Mouse (Mus musculus) activated CD4-positive, CD25-positive, alpha-beta regulatory T cell, adult 4 months (primary cell): Measurements from ENCODE around the gene Zbed4. TPM values are rescaled to one million over a fixed set of nuclear protein-coding genes. Genes with fewer than 3 reads are reported as not detected.
"Not testable (repeated sequence)": the region's sequence is repeated elsewhere in the genome, so short reads cannot be mapped to it uniquely, and the experiment has no call there.

Experiments used
- ATAC-seq: one replicate; pipeline ENCODE4 v1.8.0; 2017
- polyA plus RNA-seq, 2 experiments: library from polyadenylated mRNA; unstranded; fragments of 100-300 nt; shearing (Covaris generic); gene quantifications; one replicate each; pipeline ENCODE4 v1.2.1; 2017

Zbed4 gene
- polyA plus RNA-seq = 1 to 10 TPM; 6.3 to 7.2 TPM

DNA sequence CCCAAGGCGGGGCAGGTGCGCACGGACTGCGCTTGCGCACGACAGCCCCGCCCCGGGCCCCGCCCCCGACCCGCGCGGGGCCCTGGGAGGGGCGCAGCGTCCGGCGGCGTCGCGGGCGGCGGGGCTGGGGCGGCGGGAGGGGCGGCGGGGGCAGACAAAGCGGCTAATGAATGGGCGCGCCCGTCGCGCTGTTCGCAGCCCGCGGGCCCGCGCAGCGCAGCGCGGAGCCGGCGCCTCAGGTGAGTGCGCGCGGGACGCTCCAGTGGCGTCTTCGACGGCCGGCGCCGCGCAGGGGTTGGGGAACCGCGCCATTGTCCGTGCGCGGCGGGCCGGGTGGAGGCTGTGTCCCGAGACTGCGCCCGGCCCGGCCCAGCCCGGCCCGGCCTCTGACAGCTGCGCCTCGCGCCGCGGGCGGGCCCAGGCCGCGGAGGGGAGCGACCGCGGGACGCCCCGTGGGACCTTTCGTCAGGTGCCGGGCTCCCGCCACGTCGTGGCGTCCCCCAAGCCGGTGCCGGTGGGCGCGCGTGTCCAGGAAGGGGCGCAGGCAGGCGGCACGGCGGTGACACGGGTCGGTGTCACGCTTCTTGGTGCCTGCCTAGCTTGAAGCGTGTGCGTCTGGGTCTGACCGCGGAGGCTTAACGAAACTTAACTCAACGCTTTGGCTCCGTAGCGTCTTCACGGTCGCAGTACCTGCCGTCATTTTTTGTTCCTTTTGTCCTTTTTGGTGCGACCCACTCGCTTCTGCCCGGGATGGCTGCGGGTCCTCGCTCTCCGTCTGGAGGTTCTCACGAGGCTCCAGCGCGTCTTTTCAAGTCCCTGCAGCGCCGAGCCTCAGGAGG lies at the start of gene Zbed4:
Zbed4 (plus strand) TSS at position 97 of the 839 bp plus-strand sequence.
- peak; percentile 30 for ATAC-seq

DNA sequence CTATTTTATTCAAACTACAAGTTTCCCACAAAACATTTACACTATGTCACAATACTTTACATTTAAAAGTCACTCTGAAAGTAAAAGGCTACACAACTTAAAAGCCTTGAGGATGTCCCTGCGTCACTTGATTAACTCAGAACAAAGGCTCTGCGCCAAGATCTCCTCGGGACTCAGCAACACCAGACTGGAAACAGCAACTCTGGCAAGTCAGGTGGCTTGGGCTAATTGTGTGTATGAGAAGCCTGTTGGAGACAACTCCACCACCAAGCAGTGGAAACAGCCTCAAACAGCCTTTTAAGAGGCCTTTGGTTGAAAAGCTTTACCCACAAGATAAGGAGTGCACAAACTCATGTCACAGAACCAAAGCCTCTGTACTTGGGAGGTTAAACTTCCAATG lies 49.0 kb upstream of the Zbed4 start:
- ATAC-seq = no peak

DNA sequence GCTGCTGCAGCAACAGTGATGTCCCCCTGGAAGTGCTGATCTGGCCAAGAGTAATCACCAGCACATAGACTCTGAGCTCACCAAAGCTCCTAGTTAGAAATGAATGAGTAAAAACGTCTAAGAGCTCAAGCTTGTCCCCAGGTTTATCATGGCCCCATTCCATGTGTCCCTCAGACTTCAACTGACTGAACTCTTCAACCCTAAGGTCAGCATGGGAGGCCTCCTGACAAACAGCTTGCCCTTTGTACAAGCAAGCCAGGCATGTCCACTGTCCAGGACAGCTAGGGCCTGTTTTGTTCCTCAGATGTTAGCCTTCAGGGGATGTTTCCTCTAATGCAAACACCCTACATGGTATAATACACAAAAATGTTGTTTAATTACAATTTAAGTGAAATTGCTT lies 47.2 kb upstream of the Zbed4 start:
- ATAC-seq = no peak

DNA sequence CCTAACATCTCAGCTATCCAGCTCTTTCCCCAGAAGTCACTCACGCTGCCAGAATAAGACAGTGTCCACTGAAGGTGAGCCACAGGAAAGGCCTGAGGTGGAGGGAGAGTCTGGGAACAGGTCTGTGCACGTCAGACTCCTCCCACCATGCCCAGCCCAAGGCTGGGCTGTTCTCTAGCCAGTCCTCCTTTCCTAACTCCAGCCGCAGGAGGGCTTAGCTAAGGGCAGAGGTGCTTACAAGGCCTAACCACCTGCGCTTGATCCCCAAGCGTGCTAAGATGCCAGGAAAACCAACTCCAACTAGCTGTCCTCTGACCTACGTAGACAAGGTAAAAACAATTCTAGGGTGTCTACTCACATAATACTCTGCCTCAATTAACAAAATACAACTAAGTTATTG lies 45.1 kb upstream of the Zbed4 start:
- ATAC-seq = no peak

DNA sequence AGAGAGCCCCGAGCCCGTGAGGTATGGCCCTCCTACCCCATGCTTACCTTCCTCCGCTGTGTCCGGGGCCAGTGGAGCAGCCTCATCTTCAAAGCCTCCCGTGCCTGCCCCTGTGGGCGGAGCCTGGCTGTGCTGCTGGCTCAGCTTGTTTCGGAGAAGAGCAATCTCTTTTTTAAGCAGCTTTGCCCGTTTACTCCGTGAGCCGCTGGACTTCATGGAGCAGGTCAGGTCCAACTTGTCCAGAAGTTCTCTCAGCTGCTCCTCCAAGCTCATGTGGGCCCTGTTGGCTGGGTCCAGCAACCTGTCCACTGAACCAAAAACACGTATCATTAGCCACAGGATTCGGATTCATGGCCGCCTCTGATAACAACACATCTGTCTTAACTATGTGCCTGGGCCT lies 44.5 kb upstream of the Zbed4 start:
- not testable (repeated sequence) for ATAC-seq

DNA sequence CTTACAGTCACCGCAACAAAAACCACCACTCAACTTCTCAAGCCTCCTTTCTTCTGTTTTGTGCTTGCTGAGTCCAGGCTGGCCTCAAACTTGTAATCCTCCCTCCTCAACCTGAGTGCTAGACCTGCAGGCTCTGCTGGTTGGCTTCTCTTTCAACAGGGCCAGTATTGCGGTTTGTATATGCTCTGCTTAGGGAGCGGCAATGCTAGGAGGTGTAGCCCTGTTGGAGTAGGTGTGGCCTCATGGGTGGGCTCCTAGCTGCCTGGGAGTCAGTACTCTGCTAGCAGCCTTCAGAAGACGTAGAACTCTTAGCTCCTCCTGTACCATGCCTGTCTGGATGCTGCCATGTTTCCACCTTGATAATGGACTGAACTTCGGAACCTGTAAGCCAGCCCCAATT lies 43.3 kb upstream of the Zbed4 start:
- ATAC-seq = no peak

DNA sequence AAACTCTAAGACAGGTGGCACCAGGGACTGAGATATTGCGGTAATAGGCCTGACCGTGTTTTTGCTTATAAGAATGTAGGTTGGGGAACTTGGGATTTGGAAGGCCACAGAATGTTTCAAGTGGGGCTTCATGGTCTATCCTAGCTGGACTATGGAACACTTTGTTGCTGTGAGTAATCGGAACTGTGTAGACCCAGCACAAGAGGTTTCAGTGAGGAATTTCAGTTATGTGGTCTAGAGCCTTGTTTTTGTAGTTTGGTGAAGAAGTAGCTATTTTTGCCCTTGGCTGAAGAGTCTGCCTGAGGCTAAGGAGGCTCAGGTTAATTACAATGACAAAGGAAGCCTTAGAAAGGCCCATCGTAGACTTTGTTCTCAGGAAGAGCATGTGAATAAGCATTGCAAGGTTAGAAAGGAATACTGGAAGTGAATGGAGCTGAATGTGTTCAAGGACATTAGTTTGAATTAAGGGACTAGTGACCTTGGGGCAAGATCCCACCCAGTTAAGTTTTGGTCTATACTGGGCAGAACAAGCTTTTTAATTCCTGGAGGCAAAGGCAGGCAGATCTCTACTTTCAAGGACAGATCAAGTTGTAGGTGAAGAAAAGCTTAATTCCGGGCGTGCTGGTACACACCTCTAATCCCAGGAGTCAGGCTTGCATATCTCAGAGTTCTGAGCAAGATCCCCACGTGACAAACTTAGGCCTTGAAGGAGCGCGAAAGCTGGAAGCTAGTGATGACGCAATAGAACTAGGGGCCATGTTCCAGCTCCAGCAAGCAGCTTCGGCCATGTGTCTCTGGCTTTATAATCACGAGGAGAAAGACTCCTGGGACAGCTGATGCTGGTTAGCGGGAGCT lies 42.6 kb upstream of the Zbed4 start:
- ATAC-seq = no peak

DNA sequence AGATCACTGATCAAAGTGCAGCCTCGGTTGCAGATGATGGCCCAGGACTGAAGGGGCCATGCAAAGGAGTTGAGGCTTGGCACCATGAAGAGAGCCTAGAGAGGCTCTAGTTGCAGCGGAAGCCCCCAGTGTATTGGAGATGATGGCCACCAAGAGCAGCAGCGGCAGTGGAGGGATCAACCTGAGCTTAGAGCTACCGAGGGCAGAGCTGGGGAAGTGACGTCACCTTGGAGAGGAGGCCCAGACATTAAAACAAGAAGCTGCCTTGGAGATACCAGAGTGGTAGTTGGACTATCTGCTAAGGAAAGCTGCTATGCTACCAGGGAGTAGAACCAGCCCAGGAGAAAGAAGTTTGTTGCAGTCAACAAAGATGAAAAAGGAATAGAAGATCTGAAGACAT lies 41.6 kb upstream of the Zbed4 start:
- no peak for ATAC-seq

DNA sequence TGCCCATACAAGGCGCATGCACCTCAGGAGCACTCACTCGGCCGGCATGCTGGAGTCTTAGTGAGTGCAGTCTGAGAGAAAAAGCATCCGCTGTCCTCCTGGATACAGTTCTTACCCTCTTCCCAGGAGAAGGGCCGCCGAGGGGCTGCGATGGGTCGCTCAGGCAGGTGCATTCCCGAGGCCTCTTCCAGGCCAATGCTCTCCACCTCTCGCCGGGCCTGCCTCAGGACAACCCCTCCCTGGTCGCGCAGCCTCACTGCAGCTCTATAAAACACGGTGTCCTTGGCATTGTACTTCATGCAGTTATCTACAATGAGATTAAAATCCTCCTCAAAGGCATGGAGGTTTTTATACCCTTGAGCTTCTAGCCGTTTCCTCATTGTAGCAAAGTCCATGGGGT lies 39.0 kb upstream of the Zbed4 start:
- ATAC-seq = no peak

DNA sequence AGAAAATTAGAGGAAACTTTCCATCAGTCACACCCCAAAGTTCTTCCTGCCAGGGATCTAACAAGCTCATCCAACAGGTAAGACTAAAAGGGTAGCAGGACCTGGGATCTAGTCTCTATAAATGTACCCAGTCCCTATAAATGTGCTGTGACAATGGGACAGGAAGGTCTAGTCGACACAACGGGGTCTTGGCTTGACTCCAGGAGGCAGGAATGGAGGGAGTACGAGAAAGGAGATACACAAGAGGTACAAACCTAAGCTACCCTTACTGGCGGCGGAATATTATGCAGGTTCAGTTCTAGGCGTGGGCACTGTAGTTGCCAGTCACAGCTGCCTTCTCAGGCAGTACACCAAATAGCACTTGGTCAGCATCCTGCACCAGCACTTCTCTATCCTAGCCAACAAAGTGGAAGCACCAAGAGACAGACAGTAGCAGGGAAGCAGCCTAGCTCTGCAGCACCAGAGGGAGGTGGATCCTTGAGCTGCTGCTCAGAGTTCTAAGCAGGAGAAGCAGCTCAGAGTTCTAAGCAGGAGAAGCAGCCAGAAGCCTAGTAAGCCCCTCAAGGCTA lies 37.4 kb upstream of the Zbed4 start:
- ATAC-seq = no peak

DNA sequence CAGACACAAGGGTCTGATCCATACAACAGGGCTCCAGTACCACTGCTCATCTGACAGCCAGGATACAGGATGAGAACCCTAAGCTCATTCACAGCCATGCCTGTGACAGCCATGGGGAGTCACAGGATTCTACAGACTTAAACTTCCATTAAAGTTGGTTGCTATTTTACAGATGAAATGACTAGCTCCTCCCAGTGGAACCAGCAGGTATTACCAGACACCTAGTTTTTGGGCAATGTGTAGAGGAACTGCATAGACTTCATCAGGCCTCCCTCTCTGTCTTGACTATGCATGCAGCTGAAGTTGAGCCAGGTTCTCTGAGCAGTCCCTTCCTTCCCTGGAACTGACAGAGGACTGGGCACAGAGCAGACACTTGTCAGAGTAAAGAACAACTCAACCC lies 35.1 kb upstream of the Zbed4 start:
- ATAC-seq = peak; percentile 28

DNA sequence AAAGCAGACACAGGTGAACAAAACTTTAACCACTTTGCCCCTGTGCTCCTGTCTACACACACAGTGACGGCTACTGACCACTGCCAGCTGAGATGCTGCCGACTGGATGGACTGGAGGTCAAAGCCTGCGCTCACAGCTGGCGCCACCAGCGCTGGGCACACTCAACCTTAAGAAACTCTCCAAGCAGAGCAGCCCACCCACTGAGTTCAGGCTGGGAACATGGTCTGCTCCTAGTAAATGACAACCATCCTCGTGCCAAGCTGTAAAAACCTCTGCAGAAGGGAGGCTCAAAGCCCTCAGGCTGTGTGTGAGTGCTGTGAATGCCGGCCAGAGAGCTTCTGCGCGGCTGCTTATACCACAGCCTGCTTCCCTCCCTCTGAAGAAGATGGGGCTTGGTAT lies 34.2 kb upstream of the Zbed4 start:
- ATAC-seq = no peak

DNA sequence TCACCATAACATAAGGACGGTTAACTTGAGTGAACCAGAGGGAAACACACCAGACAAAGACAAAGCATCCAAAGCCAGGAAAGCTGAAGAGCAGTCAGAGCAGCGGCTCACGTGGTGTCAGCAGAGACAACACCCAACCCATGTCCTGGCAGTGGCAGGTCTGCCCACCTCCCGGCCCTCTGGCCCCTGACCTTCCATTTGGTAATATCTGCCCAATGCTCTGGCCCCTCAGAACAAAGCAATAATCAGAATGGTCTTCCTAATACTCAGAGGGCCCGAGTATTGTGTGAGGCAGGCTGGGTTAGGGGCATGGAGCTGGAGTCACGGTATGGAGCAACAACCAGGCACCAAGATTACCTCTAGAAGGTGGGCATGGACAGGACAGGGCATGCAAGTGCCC lies 28.3 kb upstream of the Zbed4 start:
- no peak for ATAC-seq

DNA sequence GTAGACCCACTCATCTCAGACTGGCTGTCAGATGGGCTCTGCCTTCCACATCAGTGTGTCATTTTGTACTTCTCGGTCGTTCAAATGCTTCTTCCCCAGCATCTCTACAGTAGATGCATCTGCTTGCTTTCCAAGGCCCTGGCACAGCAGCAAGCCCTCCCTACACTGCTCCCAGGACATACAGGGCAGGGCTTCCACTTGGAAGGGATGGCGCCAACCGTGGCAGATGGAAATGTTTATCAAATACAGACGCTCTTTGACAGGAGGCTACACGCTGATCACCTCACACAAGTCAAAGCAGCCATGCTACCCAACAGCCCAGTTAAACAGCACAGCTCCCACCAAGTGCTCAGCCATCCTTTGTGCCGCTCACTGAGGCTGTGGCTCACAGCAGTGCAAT lies 27.1 kb upstream of the Zbed4 start:
- ATAC-seq = no peak

DNA sequence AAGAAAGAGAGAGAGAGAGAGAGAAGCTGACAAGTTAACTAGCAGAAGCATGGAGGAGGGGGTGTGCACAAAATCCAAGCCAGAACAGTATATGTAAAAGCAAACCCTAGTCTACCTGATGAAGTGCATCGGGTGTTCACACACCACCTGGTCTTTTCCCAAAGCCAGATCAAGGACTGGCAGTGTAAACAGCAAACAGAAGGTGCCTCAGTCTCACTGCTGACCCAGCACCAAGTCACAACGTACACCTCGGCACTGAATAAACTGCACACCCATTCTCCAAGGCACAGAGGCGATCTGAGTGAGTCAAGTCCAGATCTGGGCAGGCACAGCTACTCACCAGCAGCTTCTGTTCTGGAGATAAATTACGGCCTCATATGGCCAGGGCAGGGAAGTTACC lies 26.4 kb upstream of the Zbed4 start:
- no peak for ATAC-seq

DNA sequence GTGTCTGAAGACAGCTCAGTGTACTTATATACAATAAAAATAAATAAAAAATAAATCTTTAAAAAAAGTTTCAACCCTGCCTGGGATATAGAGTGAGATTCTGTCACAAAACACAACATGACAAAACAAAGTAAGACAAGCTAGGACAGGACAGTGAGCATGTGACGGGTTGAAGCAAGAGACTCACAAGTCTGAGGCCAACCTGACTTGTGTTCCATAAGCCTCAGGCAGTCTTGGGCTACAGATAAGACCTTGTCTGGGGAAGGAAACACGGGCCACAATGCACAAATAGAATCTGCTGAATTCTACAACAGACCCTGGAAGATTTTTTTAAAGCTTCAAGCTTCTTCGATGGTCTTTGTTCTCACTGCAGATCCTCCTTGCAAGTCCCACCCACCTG lies 24.3 kb upstream of the Zbed4 start:
- no peak for ATAC-seq

DNA sequence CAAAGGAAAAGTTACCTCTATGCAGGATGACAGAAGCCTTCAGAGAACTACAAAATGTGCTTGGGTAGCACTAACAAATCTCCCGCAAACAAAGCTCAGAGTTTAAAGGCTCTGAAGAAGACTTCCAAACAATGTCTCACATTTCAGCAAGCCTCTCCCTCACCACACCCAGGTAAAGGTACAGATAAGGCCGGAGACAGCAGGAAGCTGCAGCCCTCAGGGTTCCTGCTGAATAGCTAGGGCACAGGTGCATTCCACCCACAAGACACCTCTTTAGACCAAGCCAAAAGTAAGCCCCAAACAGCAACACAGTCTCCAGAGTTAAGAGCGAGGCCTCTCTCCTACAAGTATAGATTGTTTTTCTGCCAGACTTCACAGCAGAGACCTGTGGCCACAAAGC lies 20.7 kb upstream of the Zbed4 start:
- ATAC-seq = no peak

DNA sequence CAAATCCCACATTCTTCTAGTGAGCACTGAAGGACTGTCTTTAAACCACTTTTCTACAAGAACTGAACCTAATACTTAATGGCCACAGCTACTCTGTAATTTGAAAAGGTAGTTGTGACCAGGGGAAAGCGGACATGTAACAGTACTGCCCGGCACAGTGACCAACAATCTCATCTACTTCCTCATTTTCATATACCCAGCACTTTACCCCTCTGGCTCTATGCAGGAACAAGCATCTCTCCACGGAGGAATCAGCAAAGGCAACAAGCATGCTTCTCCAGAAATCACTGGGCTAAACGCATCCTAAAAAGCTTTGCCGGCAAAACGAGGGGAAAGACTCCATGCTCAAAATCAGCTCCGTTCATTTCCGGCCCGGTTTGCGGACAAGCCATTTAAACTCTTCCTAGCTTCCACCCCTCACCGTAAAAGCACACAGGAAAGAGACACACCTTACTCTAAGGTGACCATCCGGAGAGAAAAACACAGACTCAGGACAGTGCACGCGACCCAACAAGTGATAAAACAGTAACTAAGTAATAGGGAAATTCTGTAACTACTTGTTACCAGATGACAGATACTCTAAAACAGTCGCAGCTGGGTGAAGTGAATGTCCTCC lies 18.9 kb upstream of the Zbed4 start:
- peak; percentile 35 for ATAC-seq

DNA sequence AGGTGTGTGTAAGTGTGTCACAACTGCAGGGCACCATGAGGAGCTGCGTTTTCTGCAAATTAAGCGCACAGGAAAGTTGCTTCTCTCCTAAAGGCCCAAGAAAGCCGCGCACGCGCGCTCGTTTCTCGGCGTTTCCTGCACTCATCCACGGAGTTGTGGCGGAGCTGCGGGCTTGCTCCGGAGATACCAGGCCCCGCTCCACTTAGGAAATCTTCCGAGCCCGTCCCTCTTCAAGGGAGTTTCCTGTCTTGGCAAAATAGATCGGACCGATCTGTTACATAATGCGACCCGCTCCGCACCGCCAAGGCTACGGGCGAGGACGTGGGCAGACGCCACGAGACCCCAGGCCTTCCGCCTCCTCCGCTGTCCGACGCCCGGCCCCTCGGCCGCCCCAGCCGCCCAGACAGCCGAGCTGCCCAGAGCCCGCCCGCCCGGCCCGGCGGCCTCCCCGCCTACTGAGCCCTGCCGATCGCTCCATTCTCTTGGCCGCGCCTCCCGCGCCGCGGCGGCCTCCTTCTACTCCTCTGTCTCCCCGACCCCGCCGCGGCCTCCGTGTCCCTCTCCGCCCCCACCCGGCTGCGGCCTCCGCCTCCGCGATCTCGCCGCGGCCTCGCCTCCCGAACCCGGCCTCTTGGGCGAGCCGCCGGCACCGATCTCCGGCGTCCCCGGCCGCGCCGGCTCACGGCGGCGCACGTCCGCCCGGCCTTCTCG lies 18.3 kb upstream of the Zbed4 start:
- peak; percentile 45 for ATAC-seq

DNA sequence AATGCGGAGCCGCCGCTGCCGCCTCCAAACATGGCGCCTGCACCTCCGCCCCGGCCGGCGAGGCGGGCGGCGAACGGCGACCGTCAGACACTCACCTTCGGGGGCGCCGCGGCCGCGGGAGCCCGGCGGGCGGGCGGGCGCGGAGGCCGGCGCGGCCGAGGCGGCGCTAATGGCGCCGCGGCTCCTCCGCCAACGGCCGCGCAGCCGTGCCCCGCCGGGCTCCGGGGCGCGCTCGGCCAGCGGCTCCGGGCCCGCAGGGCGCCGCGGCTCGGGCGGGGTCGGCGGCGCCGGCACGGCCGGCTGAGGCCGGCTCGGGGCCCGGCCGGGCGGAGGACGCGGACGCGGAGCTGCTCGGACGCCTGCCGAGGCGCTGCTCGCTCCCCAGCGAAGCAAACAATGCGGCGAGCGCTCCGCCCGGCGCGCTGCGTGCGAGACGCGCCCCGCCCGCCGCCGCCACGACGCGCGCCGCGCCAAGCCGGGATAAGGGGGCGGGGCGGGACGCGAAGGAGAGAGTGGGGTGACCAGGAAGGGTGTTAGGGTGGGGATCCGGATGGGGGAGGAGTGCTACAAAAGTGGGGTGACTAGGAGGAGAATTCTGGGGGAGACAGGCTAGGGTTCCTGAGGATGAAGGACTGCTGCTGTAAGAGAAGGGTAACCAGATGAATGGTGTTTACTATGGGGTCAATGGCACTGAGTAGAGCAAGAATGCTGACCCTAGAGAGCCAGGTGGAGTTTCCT lies 17.5 kb upstream of the Zbed4 start, which contains the start of gene Brd1:
Brd1 (minus strand) TSS at position 400 of the 738 bp plus-strand sequence.
- ATAC-seq = peak; percentile 32

DNA sequence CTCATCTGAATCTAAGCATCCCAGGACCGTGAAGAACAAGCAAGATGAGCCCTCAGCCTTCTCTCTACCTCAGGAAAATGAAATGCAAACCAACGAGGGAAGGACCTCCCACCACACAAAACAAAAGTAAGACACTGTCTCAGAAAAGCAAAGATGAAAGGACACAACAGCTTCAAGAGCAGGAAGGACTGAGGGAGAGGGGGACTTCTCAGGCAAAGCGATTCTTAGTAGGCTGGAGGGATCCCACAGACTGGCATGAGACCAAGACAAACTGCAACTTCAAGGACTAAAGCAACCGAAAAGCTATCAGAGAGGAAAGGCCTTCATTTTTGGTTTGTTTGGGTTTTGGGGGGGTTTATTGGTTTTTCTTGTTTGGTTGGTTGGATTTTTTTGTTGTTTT lies 15.3 kb upstream of the Zbed4 start:
- no peak for ATAC-seq

DNA sequence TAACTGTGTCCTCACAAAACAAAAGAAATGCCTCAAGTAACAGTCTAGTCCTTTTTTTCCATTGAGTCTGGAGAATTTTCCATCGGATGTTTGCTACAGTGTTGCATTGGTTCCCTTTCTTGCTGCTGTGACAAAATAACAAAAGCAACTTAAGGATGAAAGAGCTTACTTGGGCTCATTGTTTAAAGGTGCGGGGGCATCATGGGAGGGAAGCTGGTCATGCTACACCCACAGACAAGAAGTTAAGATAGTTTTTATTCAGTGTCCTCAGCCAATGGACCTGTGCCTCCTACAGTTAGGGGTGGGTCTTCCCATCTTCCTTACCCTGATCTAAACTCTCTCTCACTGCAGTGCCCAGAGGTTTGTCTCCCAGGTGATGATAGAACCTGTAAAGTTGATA lies 13.0 kb upstream of the Zbed4 start:
- no peak for ATAC-seq
